Mouse (Mus musculus): ENCODE data around the gene Larp1b.
"Not testable (repeated sequence)": the region's sequence is repeated elsewhere in the genome, so short reads cannot be mapped to it uniquely, and the experiment has no call there.

DNA sequence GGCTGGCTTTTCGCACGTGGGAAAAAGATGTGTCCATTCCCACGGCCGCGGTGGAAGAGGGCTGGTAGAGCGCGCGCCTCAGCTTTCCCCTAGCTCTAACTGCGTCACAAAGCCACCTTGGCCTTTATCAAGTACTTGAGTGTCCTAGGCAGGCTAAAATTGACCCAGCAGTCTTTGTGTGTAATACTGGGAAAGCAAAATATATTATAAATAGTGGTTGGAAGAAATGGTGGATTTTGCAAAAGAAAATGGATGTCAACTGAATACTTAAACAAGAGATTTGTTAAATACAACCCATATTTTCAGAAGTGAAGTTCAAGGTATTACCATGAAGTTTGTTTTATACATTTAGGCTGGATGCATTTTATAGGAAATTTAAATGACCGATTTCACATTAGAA is 47.2 kb upstream of the Larp1b start, which contains the start of gene 1700034I23Rik:
- not testable (repeated sequence) for TF ChIP-seq USF1 (IDR thresholded peaks at IDR 0.05; ENCODE audit: low read depth, low read length); MXI1 (IDR thresholded peaks at IDR 0.05; ENCODE audit: low read depth, low read length); CTCF (conservative IDR thresholded peaks at IDR 0.05 in 1 of 2, IDR thresholded peaks at IDR 0.05 in 1 of 2; ENCODE audit: low read depth in 2 of 2, low read length in 2 of 2); NRF1 (IDR thresholded peaks at IDR 0.05; ENCODE audit: low read depth, low read length); POLR2A (IDR thresholded peaks at IDR 0.05; ENCODE audit: low read depth, low read length); MAX (IDR thresholded peaks at IDR 0.05; ENCODE audit: low read length); POLR2AphosphoS2 (IDR thresholded peaks at IDR 0.05; ENCODE audit: low read depth, low read length); MAZ (IDR thresholded peaks at IDR 0.05; ENCODE audit: low read depth, low read length); JUN (IDR thresholded peaks at IDR 0.05; ENCODE audit: insufficient read depth, low read depth, low read length); GABPA (IDR thresholded peaks at IDR 0.05; ENCODE audit: insufficient replicate concordance, low read depth, low read length); EP300 (IDR thresholded peaks at IDR 0.05; ENCODE audit: low read length)
